Mouse (Mus musculus) hindbrain, embryonic 15.5 days (tissue): ENCODE measurements at regions not wholly inside any gene's neighbourhood (a gene's known extent, or its start where the extent isn't known, plus 50 kb on each side); places are given as distances from the start of the nearest gene placed in this dataset.

Experiments used
- ATAC-seq: fragments of 200-750 bp; cut with Nextera tagmentation; 2 replicates; pipeline ENCODE4 v1.8.0; 2017; ENCODE audit warnings: low read depth, moderate number of reproducible peaks, moderate TSS enrichment; ENCODE audit not compliant: low FRiP score
- H3K27ac ChIP-seq: fragments of 300-500 bp; sonication (generic); replicated peaks from 2 replicates; pipeline ENCODE4 v1.5.1; 2015; ENCODE audit warnings: mild to moderate bottlenecking, inconsistent platforms
- H3K27me3 ChIP-seq: fragments of 300-500 bp; sonication (generic); 2 replicates; pipeline ENCODE4 v1.6.1; 2015; ENCODE audit warnings: control low read depth, inconsistent platforms
- H3K36me3 ChIP-seq: fragments of 300-500 bp; sonication (generic); 2 replicates; pipeline ENCODE4 v1.6.1; 2015; ENCODE audit warnings: control low read depth, inconsistent platforms
- H3K4me1 ChIP-seq: fragments of 300-500 bp; sonication (generic); replicated peaks from 2 replicates; pipeline ENCODE4 v1.6.1; 2015; ENCODE audit warnings: control low read depth, inconsistent platforms
- H3K4me2 ChIP-seq: fragments of 300-500 bp; sonication (generic); 2 replicates; pipeline ENCODE4 v1.6.1; 2015; ENCODE audit warnings: moderate library complexity, mild to moderate bottlenecking, inconsistent platforms
- H3K4me3 ChIP-seq: fragments of 300-500 bp; sonication (generic); 2 replicates; pipeline ENCODE4 v1.5.1; 2015; ENCODE audit warnings: mild to moderate bottlenecking, inconsistent platforms
- H3K9ac ChIP-seq: fragments of 300-500 bp; sonication (generic); 2 replicates; pipeline ENCODE4 v1.6.1; 2015; ENCODE audit warnings: inconsistent platforms
- H3K9me3 ChIP-seq: fragments of 300-500 bp; sonication (generic); 2 replicates; pipeline ENCODE4 v1.6.1; 2016; ENCODE audit warnings: control low read depth, inconsistent platforms
- WGBS: fragments of 180-500 bp; shearing (Covaris S2); methylation state at CpG from one replicate; pipeline ENCODE4 v1.1.7; 2015; 5-methylcytosine and 5-hydroxymethylcytosine counted together

- Histone ChIP-seq H3K4me3 (no peak overlapping the region), H3K9me3 (no peaks in the 10 kb centered on the region), H3K9ac (no peak overlapping the region), H3K27me3 (no peaks in the 10 kb centered on the region), H3K4me1 (peaks cover 14% of the 10 kb centered on the region), H3K4me2 (no peak overlapping the region), H3K27ac (no peak overlapping the region), H3K36me3 (no peaks in the 10 kb centered on the region)
- ATAC-seq, result no peak
- WGBS, result 81% methylated on average over 2 of the region's 2 CpGs
Measured at GRCm38 (mm10) chr5:53329591-53329990, 62.7 kb downstream of the Smim20 start.

GRCm38 (mm10) chr5:53336704-53337103, 69.8 kb downstream of the Smim20 start:
- no peak overlapping the region for H3K9ac ChIP-seq
- H3K4me1 ChIP-seq, result no peaks in the 10 kb centered on the region
- no peaks in the 10 kb centered on the region for H3K36me3 ChIP-seq
- no peak overlapping the region for H3K27ac ChIP-seq
- no peak overlapping the region for H3K4me2 ChIP-seq
- H3K27me3 ChIP-seq, result no peaks in the 10 kb centered on the region
- no peak for ATAC-seq
- WGBS, result 83% methylated on average over 6 of the region's 6 CpGs
- H3K4me3 ChIP-seq, result no peak overlapping the region
- H3K9me3 ChIP-seq, result no peaks in the 10 kb centered on the region

GRCm38 (mm10) chr5:53337816-53338215, 70.9 kb downstream of the Smim20 start:
- no peak overlapping the region for H3K9ac ChIP-seq
- no peaks in the 10 kb centered on the region for H3K9me3 ChIP-seq
- H3K36me3 ChIP-seq, result no peaks in the 10 kb centered on the region
- H3K27ac ChIP-seq, result no peak overlapping the region
- H3K4me2 ChIP-seq, result no peak overlapping the region
- H3K4me1 ChIP-seq, result no peaks in the 10 kb centered on the region
- H3K27me3 ChIP-seq, result no peaks in the 10 kb centered on the region
- no peak overlapping the region for H3K4me3 ChIP-seq
- ATAC-seq, result no peak
- 57% methylated on average over 3 of the region's 3 CpGs for WGBS

GRCm38 (mm10) chr5:53345164-53345563, 78.3 kb downstream of the Smim20 start:
- H3K9ac ChIP-seq, result no peak overlapping the region
- H3K4me1 ChIP-seq, result peaks cover 7% of the 10 kb centered on the region; the same call in 1 of the 2 replicates
- H3K27ac ChIP-seq, result no peak overlapping the region
- WGBS, result 91% methylated on average over 8 of the region's 8 CpGs
- H3K36me3 ChIP-seq, result no peaks in the 10 kb centered on the region
- no peak for ATAC-seq
- no peaks in the 10 kb centered on the region for H3K27me3 ChIP-seq
- no peak overlapping the region for H3K4me3 ChIP-seq
- no peaks in the 10 kb centered on the region for H3K9me3 ChIP-seq
- H3K4me2 ChIP-seq, result no peak overlapping the region

GRCm38 (mm10) chr5:53346028-53346427, 79.1 kb downstream of the Smim20 start:
- Histone ChIP-seq H3K9me3 (no peaks in the 10 kb centered on the region), H3K9ac (no peak overlapping the region), H3K4me1 (peaks cover 7% of the 10 kb centered on the region; the same call in 1 of the 2 replicates), H3K4me3 (no peak overlapping the region), H3K27ac (no peak overlapping the region), H3K4me2 (no peak overlapping the region), H3K36me3 (no peaks in the 10 kb centered on the region), H3K27me3 (no peaks in the 10 kb centered on the region)
- ATAC-seq, result no peak
- 78% methylated on average over 8 of the region's 8 CpGs for WGBS

GRCm38 (mm10) chr5:53346756-53347155, 79.9 kb downstream of the Smim20 start:
- H3K4me3 ChIP-seq, result no peak overlapping the region
- peak; percentile 23; the same call in 1 of the 2 replicates for ATAC-seq
- no peaks in the 10 kb centered on the region for H3K27me3 ChIP-seq
- H3K9me3 ChIP-seq, result no peaks in the 10 kb centered on the region
- WGBS, result 67% methylated on average over 8 of the region's 8 CpGs
- no peaks in the 10 kb centered on the region for H3K36me3 ChIP-seq
- H3K4me2 ChIP-seq, result no peak overlapping the region
- no peak overlapping the region for H3K9ac ChIP-seq
- peaks cover 7% of the 10 kb centered on the region; the same call in 1 of the 2 replicates for H3K4me1 ChIP-seq
- H3K27ac ChIP-seq, result no peak overlapping the region

- Histone ChIP-seq H3K4me2 (no peak overlapping the region), H3K36me3 (no peaks in the 10 kb centered on the region), H3K9me3 (no peaks in the 10 kb centered on the region), H3K27ac (no peak overlapping the region), H3K27me3 (no peaks in the 10 kb centered on the region), H3K9ac (no peak overlapping the region), H3K4me3 (no peak overlapping the region), H3K4me1 (0 out of 2 replicates have a peak, but pooled peaks cover 2% of the 10 kb centered on the region)
- 50% methylated on average over 4 of the region's 4 CpGs for WGBS
- no peak for ATAC-seq
Measured at GRCm38 (mm10) chr5:53352852-53353251, 86.0 kb downstream of the Smim20 start.

- 0 out of 2 replicates have a peak, but pooled peaks have one; percentile 25 for ATAC-seq
- no peaks in the 10 kb centered on the region for H3K9me3 ChIP-seq
- no peak overlapping the region for H3K27ac ChIP-seq
- H3K4me3 ChIP-seq, result no peak overlapping the region
- H3K4me1 ChIP-seq, result 0 out of 2 replicates have a peak, but pooled peaks cover 2% of the 10 kb centered on the region
- no peak overlapping the region for H3K4me2 ChIP-seq
- no peaks in the 10 kb centered on the region for H3K36me3 ChIP-seq
- no peak overlapping the region for H3K9ac ChIP-seq
- WGBS, result 93% methylated on average over 3 of the region's 3 CpGs
- H3K27me3 ChIP-seq, result no peaks in the 10 kb centered on the region
Measured at GRCm38 (mm10) chr5:53354296-53354695, 87.4 kb downstream of the Smim20 start.

- ATAC-seq, result peak; percentile 89
- WGBS, result 0% methylated on average over 6 of the region's 6 CpGs
Measured at GRCm38 (mm10) chr5:53355069-53355468, 88.2 kb downstream of the Smim20 start.

GRCm38 (mm10) chr5:53357086-53357608, 90.3 kb downstream of the Smim20 start:
- WGBS, result 70% methylated on average over 7 of the region's 7 CpGs
- Histone ChIP-seq H3K9ac (no peak overlapping the region), H3K27me3 (no peaks in the 10 kb centered on the region), H3K4me2 (no peak overlapping the region), H3K36me3 (no peaks in the 10 kb centered on the region), H3K9me3 (no peaks in the 10 kb centered on the region), H3K4me1 (0 out of 2 replicates have a peak, but pooled peaks cover 2% of the 10 kb centered on the region), H3K27ac (no peak overlapping the region), H3K4me3 (no peak overlapping the region)
- ATAC-seq, result no peak

More at GRCm38 (mm10) chr5:53355069-53355468, 88.2 kb downstream of the Smim20 start:
- no peaks in the 10 kb centered on the region for H3K27me3 ChIP-seq
- H3K9ac ChIP-seq, result no peak overlapping the region
- H3K36me3 ChIP-seq, result no peaks in the 10 kb centered on the region
- peak overlapping the region; percentile 45 for H3K4me2 ChIP-seq
- no peak overlapping the region for H3K4me3 ChIP-seq
- H3K4me1 ChIP-seq, result 0 out of 2 replicates have a peak, but pooled peaks cover 2% of the 10 kb centered on the region
- no peaks in the 10 kb centered on the region for H3K9me3 ChIP-seq
- no peak overlapping the region for H3K27ac ChIP-seq

- H3K27ac ChIP-seq, result no peak overlapping the region
- H3K4me2 ChIP-seq, result no peak overlapping the region
- H3K36me3 ChIP-seq, result no peaks in the 10 kb centered on the region
- 0 out of 2 replicates have a peak, but pooled peaks cover 2% of the 10 kb centered on the region for H3K4me1 ChIP-seq
- no peak overlapping the region for H3K4me3 ChIP-seq
- no peaks in the 10 kb centered on the region for H3K9me3 ChIP-seq
- 62% methylated on average over 4 of the region's 4 CpGs for WGBS
- no peak overlapping the region for H3K9ac ChIP-seq
- no peak for ATAC-seq
- no peaks in the 10 kb centered on the region for H3K27me3 ChIP-seq
Measured at GRCm38 (mm10) chr5:53358181-53358580, 91.3 kb downstream of the Smim20 start.

- H3K9me3 ChIP-seq, result no peaks in the 10 kb centered on the region
- no peak overlapping the region for H3K27ac ChIP-seq
- WGBS, result 88% methylated on average over 12 of the region's 12 CpGs
- no peaks in the 10 kb centered on the region for H3K36me3 ChIP-seq
- H3K4me1 ChIP-seq, result 0 out of 2 replicates have a peak, but pooled peaks cover 2% of the 10 kb centered on the region
- H3K4me3 ChIP-seq, result no peak overlapping the region
- ATAC-seq, result no peak
- H3K9ac ChIP-seq, result no peak overlapping the region
- H3K27me3 ChIP-seq, result no peaks in the 10 kb centered on the region
- H3K4me2 ChIP-seq, result no peak overlapping the region
Measured at GRCm38 (mm10) chr5:53359887-53360286, 93.0 kb downstream of the Smim20 start.

- 89% methylated on average over 6 of the region's 6 CpGs for WGBS
- Histone ChIP-seq H3K27ac (no peak overlapping the region), H3K4me3 (no peak overlapping the region), H3K9ac (no peak overlapping the region), H3K4me2 (no peak overlapping the region), H3K36me3 (no peaks in the 10 kb centered on the region), H3K9me3 (no peaks in the 10 kb centered on the region), H3K27me3 (no peaks in the 10 kb centered on the region), H3K4me1 (no peaks in the 10 kb centered on the region)
- ATAC-seq, result no peak
Measured at GRCm38 (mm10) chr5:53361295-53361694, 94.4 kb downstream of the Smim20 start.
